Mouse (Mus musculus) lung, adult 2 months (tissue): ENCODE data around the gene Senp2.

Source experiments
- CTCF ChIP-seq: fragments of 200-500 bp; IDR thresholded peaks from 2 replicates; pipeline ENCODE4 v1.5.1; 2011; ENCODE audit warnings: mild to moderate bottlenecking, low read length, control low read depth; ENCODE audit not compliant: insufficient read depth
- POLR2A ChIP-seq: fragments of 200-500 bp; IDR thresholded peaks from 2 replicates; pipeline ENCODE4 v1.6.1; 2011; ENCODE audit warnings: low read depth, mild to moderate bottlenecking, control low read depth, low read length, borderline replicate concordance; ENCODE audit errors: extremely low read depth

DNA sequence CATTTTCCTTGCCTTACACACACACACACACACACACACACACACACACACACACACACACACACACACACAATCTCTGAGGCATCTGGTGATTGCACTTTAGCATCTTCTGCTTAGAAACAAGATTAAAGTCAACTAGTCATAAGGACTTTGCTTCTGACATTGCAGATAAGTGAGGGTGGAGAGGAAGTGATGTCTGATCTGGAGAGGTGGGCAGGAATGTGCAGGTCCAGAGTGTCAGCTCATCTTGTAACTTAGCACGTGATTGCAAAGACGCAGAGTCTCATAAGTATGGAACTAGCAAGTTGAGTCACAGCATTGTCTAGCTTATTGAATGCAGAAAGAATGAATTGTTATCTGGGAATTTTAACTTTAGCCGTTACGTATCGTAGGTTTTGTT lies 18.2 kb downstream of the Senp2 start:
- no peak for TF ChIP-seq CTCF
- TF ChIP-seq POLR2A = no peak
